Mouse (Mus musculus) neural tube, embryonic 15.5 days (tissue): ENCODE measurements around the gene Rflna. TPM values are rescaled to one million over a fixed set of nuclear protein-coding genes. Genes with fewer than 3 reads are reported as not detected.

Experiments used
- ATAC-seq: fragments of 200-750 bp; cut with Nextera tagmentation; 2 replicates; pipeline ENCODE4 v1.8.0; 2017; ENCODE audit warnings: mild to moderate bottlenecking, moderate TSS enrichment, moderate library complexity; ENCODE audit not compliant: low FRiP score
- H3K27ac ChIP-seq: fragments of 300-500 bp; sonication (generic); replicated peaks from 2 replicates; pipeline ENCODE4 v1.5.1; 2015; ENCODE audit warnings: mild to moderate bottlenecking, inconsistent platforms
- H3K27me3 ChIP-seq: fragments of 300-500 bp; sonication (generic); replicated peaks from 2 replicates; pipeline ENCODE4 v1.6.1; 2015; ENCODE audit warnings: inconsistent platforms
- H3K36me3 ChIP-seq: fragments of 300-500 bp; sonication (generic); 2 replicates; pipeline ENCODE4 v1.6.1; 2015; ENCODE audit warnings: inconsistent platforms
- H3K4me1 ChIP-seq: fragments of 300-500 bp; sonication (generic); 2 replicates; pipeline ENCODE4 v1.6.1; 2015; ENCODE audit warnings: inconsistent platforms
- H3K4me2 ChIP-seq: fragments of 300-500 bp; sonication (generic); 2 replicates; pipeline ENCODE4 v1.6.1; 2015; ENCODE audit warnings: inconsistent platforms, mild to moderate bottlenecking, moderate library complexity
- H3K4me3 ChIP-seq: fragments of 300-500 bp; sonication (generic); replicated peaks from 2 replicates; pipeline ENCODE4 v1.5.1; 2015; ENCODE audit warnings: mild to moderate bottlenecking, inconsistent platforms
- H3K9ac ChIP-seq: fragments of 300-500 bp; sonication (generic); replicated peaks from 2 replicates; pipeline ENCODE4 v1.6.1; 2015; ENCODE audit warnings: mild to moderate bottlenecking, inconsistent platforms
- H3K9me3 ChIP-seq: fragments of 300-500 bp; sonication (generic); replicated peaks from 2 replicates; pipeline ENCODE4 v1.6.1; 2016; ENCODE audit warnings: inconsistent platforms
- WGBS: fragments of 180-500 bp; shearing (Covaris S2); methylation state at CpG from one replicate; pipeline ENCODE4 v1.1.7; 2015; ENCODE audit warnings: mixed read lengths; 5-methylcytosine and 5-hydroxymethylcytosine counted together
- polyA plus RNA-seq: library from polyadenylated mRNA; unstranded; fragments of >200 nt; fragmentation: Nextera tagmentation; extraction: Ambion mirVana; gene quantifications from 2 replicates; pipeline ENCODE4 v1.2.1, GENCODE M21; 2015

Rflna gene
- polyA plus RNA-seq, 1 experiment from 2014 or later: 7.7 TPM

DNA sequence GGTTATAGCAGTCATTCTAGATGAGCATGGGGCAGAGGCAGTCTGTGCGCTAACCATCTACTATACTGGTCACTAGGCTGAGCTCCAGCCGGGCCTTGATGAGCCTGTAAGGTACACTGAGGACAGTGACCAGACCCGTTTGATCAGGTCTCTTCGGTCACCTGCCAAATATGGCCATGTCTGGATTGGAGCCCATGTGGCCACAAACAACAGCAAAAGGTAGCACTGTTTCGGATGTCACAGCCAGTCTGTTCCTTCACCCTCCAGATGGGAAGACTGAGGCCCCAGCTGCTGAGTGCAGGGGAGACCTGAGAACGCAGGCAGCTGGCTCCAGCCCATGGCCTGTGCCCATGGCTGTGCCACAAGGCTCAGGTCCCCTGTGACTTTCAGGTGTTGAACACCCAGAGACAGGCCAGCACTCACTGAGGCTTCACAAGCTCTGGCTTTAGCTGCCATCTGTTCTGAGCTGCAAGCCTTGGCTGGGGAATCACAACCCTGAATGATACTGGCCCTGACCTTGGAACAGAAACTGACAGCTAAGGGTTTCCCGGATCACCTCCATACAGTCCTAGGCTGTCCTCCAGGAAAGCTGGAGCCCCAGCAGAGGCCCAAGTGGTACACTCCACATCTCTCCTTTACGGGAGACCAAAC is 36.5 kb downstream of the Rflna start:
- Histone ChIP-seq H3K4me3 (no peak overlapping the region), H3K36me3 (peaks cover 59% of the 10 kb centered on the region), H3K27ac (no peak overlapping the region), H3K4me1 (peaks cover 15% of the 10 kb centered on the region; the same call in 1 of the 2 replicates), H3K9ac (no peak overlapping the region), H3K27me3 (no peaks in the 10 kb centered on the region), H3K9me3 (no peaks in the 10 kb centered on the region), H3K4me2 (no peak overlapping the region)
- no peak for ATAC-seq
- WGBS: 93% methylated on average over 8 of the region's 8 CpGs

DNA sequence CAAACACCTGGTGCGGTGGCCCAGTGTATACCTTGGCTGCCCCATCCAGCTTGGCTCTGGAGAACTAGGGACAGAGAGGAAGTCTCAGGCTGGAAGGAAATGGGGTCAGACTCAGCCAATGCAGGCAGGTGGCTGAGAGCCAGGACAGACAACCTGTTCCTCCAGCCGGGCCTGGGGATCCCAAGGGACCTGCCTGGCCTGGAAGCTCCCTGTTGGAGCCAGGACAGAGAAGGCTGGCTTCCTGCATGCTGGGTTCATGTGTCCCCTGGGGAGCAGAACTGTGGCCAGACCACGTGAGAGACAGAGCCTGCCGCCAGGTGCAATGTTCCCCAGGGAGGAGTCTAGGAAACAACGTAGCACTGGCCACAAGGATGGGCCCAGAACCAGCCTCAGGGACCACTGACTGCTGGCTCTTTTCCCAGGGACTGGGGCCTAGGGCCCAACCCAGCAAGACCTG is 37.1 kb downstream of the Rflna start:
- H3K4me2 ChIP-seq: no peak overlapping the region
- H3K9ac ChIP-seq: no peak overlapping the region
- peaks cover 56% of the 10 kb centered on the region for H3K36me3 ChIP-seq
- H3K4me1 ChIP-seq: peaks cover 19% of the 10 kb centered on the region; the same call in 1 of the 2 replicates
- WGBS: 42% methylated on average over 5 of the region's 5 CpGs
- H3K4me3 ChIP-seq: no peak overlapping the region
- no peaks in the 10 kb centered on the region for H3K9me3 ChIP-seq
- ATAC-seq: no peak
- H3K27me3 ChIP-seq: no peaks in the 10 kb centered on the region
- H3K27ac ChIP-seq: 0 out of 2 replicates have a peak overlapping the region, but pooled peaks have one; percentile 11

DNA sequence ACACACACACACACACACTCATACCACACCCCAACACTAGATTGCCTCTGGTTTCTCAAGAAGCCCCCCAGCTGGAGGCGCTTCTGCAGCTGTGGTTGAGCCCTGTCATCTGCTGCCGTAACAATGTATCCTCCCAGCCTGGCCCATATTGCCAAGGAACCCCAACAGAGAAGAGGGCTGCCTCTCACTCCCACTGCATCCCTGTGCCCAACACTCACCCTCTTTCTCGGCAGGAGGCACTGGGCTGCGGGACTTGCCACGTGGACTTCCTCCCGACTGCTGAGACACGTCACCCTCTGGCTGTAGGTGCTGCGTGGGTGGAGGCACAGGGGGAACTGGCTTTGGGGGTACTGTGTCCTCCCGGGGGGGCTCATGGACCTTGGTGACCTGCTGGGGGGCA is 38.6 kb downstream of the Rflna start:
- Histone ChIP-seq H3K27ac (no peak overlapping the region), H3K36me3 (peaks cover 51% of the 10 kb centered on the region), H3K9ac (no peak overlapping the region), H3K9me3 (no peaks in the 10 kb centered on the region), H3K4me2 (no peak overlapping the region), H3K4me1 (peaks cover 29% of the 10 kb centered on the region), H3K4me3 (no peak overlapping the region), H3K27me3 (no peaks in the 10 kb centered on the region)
- WGBS: 89% methylated on average over 9 of the region's 9 CpGs
- no peak for ATAC-seq

DNA sequence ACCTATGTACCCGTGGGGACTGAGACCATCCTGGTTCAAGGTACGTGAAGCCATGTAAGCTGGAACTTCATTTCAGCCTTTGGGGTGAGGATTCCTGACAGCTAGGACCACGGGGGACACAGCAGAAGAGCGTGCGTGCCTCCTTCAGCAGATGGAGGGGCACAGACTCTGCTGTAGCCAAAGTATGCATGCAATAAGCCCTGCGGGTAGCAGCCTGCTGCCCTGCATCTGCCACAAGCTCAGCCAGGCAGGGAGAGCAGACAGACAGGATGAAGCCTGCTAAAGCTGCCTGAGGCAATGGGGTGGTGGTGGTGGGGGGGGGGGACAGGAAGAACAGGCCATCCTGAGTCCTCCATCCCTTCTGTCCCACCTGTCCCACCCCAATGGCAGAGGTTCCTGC is 40.4 kb downstream of the Rflna start:
- H3K4me3 ChIP-seq: no peak overlapping the region
- ATAC-seq: no peak
- H3K9me3 ChIP-seq: no peaks in the 10 kb centered on the region
- H3K36me3 ChIP-seq: peaks cover 51% of the 10 kb centered on the region
- peaks cover 29% of the 10 kb centered on the region for H3K4me1 ChIP-seq
- no peak overlapping the region for H3K4me2 ChIP-seq
- H3K27me3 ChIP-seq: no peaks in the 10 kb centered on the region
- H3K27ac ChIP-seq: no peak overlapping the region
- 71% methylated on average over 6 of the region's 6 CpGs for WGBS
- no peak overlapping the region for H3K9ac ChIP-seq

DNA sequence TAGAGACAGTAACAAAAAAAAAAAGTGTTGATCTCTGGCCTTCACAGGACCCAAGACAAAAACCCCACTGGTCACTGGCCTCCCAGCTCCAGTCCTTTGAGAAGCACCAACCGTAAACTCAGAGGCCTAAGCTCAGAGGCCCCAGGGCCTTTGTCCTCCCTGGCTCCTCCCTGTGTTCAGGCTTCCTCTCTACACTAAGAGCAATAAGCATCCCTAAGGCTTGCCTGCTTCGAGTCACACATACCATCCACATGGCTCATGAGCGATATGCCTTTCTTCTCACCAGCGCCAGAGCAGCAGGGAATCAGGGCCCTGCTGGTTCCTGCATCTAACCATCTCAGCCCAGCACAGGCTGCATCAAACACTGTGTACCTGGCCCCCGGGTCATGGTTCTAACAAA is 42.2 kb downstream of the Rflna start:
- Histone ChIP-seq H3K4me2 (no peak overlapping the region), H3K36me3 (peaks cover 60% of the 10 kb centered on the region), H3K9me3 (no peaks in the 10 kb centered on the region), H3K27ac (no peak overlapping the region), H3K4me1 (peaks cover 27% of the 10 kb centered on the region), H3K4me3 (no peak overlapping the region), H3K9ac (no peak overlapping the region), H3K27me3 (no peaks in the 10 kb centered on the region)
- 16% methylated on average over 5 of the region's 5 CpGs for WGBS
- ATAC-seq: no peak

DNA sequence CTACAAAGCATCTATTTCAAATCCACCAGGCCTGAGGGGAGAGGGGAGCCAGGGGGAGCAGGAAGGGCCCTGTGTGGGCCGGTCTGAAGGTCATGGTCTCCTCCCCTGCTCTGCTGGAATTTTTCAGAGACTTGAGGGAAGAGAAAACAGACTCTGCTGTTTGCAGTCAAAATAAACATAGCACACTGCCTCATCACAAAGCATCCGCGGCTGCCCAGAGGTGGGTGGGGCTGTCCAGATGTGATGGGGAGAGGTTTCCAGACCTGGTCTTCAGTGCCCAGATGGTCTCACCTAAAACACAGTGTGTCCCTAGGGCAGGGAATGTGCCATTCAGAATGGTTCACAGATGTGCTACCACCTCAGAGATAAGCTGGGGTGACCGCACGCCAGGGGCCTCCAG is 43.4 kb downstream of the Rflna start:
- no peak for ATAC-seq
- Histone ChIP-seq H3K27ac (no peak overlapping the region), H3K27me3 (no peaks in the 10 kb centered on the region), H3K36me3 (peaks cover 65% of the 10 kb centered on the region), H3K4me2 (no peak overlapping the region), H3K4me1 (peaks cover 19% of the 10 kb centered on the region), H3K9ac (no peak overlapping the region), H3K4me3 (no peak overlapping the region), H3K9me3 (no peaks in the 10 kb centered on the region)
- WGBS: 69% methylated on average over 5 of the region's 5 CpGs

DNA sequence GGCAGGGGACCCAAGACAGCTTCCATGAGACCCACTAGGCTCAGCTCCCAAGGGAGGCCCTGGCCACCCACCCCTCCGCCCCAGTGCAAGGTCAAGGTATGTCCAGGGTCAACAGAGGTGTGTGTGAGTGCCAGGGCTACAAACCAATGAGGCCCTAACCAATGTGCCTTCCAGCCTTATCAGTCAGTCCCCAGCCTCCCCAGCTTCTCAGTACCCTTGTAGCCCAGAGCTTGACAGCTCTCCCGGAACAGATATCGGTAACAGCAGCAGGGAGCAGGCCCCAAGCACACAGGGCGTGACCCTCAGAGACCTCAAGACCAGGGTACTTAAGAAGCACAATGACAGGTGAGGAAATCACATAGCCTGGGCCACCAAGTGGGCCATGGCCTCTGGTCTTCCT is 46.5 kb downstream of the Rflna start:
- 94% methylated on average over 4 of the region's 4 CpGs for WGBS
- Histone ChIP-seq H3K9me3 (no peaks in the 10 kb centered on the region), H3K9ac (no peak overlapping the region), H3K4me2 (no peak overlapping the region), H3K27ac (no peak overlapping the region), H3K36me3 (peaks cover 55% of the 10 kb centered on the region), H3K4me3 (no peak overlapping the region), H3K27me3 (no peaks in the 10 kb centered on the region), H3K4me1 (peaks cover 31% of the 10 kb centered on the region)
- ATAC-seq: no peak

DNA sequence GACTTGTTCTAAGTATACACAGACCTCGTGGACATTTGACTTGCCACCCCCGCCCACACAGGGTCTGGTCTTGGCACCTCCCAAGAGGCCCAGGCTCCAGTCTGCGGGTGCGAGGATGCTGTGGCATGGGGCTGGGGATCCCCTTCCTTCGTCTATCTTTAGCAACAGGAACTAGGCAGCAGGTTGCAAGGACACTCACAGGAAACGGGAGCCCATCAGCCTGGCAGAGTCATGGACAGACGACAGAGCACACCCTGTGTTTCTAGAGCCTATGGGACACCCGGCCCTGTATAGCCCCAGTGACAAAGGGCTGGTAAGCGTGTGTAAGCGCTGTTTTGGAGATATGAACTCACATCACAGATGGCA is 49.2 kb downstream of the Rflna start:
- Histone ChIP-seq H3K27me3 (no peaks in the 10 kb centered on the region), H3K27ac (no peak overlapping the region), H3K4me2 (no peak overlapping the region), H3K4me1 (peaks cover 35% of the 10 kb centered on the region), H3K9me3 (no peaks in the 10 kb centered on the region), H3K9ac (no peak overlapping the region), H3K36me3 (peaks cover 35% of the 10 kb centered on the region), H3K4me3 (no peak overlapping the region)
- WGBS: 78% methylated on average over 10 of the region's 10 CpGs
- ATAC-seq: no peak

DNA sequence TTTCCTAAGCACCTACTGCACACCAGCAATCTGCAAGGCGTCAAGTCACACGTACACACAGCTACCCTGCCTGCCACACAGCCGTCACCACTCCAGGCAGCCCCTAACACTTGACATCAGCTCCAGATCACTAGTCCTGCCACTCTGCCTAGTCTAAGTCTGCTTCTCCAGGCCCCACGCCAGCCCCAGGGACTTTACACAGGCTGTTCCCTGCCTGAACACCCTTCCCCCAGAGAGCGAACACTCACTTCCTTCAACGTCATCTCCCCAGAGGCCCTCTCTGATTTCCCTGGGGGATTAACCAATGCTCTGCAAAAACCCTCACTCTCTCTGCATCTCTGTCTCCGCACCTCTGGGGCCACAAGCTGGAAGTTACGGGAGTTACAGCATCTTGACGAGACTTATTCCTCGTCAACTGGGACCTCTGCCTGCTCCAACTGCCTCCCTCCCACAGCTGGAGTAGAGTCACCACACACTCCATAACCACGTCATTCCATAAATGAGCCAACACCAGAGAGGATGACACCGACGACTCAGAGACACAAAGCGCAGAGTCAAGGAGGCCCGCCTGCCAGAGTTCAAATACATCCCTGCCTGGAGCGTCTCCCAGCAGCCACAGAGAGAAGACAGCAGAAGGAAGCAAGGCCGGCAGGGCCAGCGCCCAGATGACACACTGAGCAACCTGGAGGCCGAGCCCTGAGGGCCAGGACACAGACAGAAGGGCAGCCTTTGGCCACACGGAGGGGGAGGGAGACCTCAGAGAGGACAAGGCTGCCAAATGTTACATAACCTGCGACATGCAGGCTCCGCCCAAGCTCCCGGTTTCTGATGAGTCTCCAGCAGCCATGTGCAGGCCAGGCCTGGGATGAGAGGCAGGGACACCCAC is 49.8 kb downstream of the Rflna start:
- peaks cover 41% of the 10 kb centered on the region for H3K4me1 ChIP-seq
- H3K9me3 ChIP-seq: no peaks in the 10 kb centered on the region
- WGBS: 77% methylated on average over 23 of the region's 23 CpGs
- H3K27ac ChIP-seq: no peak overlapping the region
- peaks cover 29% of the 10 kb centered on the region for H3K36me3 ChIP-seq
- no peaks in the 10 kb centered on the region for H3K27me3 ChIP-seq
- H3K9ac ChIP-seq: no peak overlapping the region
- H3K4me2 ChIP-seq: no peak overlapping the region
- ATAC-seq: no peak
- H3K4me3 ChIP-seq: no peak overlapping the region

DNA sequence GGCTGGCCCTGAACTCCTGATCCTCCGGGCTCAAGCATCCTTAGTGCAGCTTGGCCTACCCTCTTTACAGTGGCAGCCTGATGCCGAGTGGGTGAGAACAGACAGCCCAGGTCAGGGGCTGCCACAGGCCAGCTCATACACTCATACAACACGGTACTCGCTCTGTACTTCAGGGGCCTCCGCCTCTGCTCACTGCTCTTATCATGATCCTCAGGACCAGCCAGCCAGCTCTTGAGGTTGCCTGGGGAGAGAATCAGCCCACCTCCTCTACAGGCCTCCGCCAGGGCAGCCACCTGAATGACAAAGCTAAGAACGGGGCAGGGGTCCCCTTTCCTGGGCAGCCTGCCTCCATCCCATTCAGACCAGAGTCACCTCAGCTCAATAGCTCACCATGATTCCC is 50.6 kb downstream of the Rflna start:
- ATAC-seq: no peak
- Histone ChIP-seq H3K36me3 (peaks cover 21% of the 10 kb centered on the region), H3K4me2 (no peak overlapping the region), H3K4me1 (peaks cover 49% of the 10 kb centered on the region), H3K27me3 (no peaks in the 10 kb centered on the region), H3K9ac (no peak overlapping the region), H3K27ac (no peak overlapping the region), H3K4me3 (no peak overlapping the region), H3K9me3 (no peaks in the 10 kb centered on the region)
- 85% methylated on average over 7 of the region's 7 CpGs for WGBS

DNA sequence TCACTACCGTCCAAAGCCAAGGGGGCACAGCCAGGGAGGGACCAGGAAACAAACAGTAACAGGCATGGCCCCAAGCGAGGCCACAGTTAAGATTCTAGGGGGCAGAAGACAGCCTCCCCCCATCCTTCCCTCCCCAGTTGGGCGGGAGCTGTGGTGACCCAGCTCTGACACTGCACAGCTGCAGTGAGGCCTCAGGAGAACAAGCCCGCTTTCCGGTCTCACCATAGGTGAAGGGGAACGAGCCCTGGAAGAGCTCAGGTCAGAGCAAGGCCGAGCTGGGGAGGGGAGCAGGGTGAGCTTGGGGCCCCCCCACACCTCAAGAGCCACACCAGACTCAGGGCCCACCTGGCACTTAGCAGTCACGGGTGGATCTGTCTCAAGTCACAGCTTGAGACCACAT is 52.9 kb downstream of the Rflna start:
- Histone ChIP-seq H3K4me3 (no peak overlapping the region), H3K27ac (peak overlapping the region; percentile 70; the same call in 1 of the 2 replicates), H3K4me2 (peak overlapping the region; percentile 61), H3K36me3 (no peaks in the 10 kb centered on the region; the same call in 1 of the 2 replicates), H3K9me3 (no peaks in the 10 kb centered on the region), H3K27me3 (no peaks in the 10 kb centered on the region), H3K4me1 (peaks cover 72% of the 10 kb centered on the region), H3K9ac (no peak overlapping the region)
- no peak for ATAC-seq
- WGBS: 36% methylated on average over 8 of the region's 8 CpGs

DNA sequence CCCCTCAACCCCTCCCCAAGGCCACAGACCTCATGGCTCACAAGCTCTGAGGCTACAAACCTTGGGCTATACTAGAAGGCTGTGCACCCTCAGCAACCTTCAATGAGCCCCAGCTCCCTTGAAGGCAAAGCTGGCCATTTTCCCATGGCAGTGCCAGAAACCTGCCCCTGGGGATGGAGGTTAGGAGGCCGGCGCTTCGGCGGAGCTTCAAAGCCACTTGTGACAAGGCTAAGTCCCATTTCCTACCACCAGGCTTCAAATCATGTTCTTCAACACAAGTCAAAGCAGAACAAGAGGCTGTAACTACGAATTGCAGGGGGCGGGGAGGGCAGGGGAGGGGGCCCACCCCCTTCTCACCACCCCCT is 53.3 kb downstream of the Rflna start:
- Histone ChIP-seq H3K36me3 (no peaks in the 10 kb centered on the region), H3K4me3 (no peak overlapping the region), H3K4me2 (peak overlapping the region; percentile 61), H3K4me1 (peaks cover 72% of the 10 kb centered on the region), H3K27ac (peak overlapping the region; percentile 70; the same call in 1 of the 2 replicates), H3K27me3 (no peaks in the 10 kb centered on the region), H3K9me3 (no peaks in the 10 kb centered on the region), H3K9ac (no peak overlapping the region)
- no peak for ATAC-seq
- 9% methylated on average over 6 of the region's 6 CpGs for WGBS
